Mouse (Mus musculus): ENCODE measurements around the gene Rasl10a.

DNA sequence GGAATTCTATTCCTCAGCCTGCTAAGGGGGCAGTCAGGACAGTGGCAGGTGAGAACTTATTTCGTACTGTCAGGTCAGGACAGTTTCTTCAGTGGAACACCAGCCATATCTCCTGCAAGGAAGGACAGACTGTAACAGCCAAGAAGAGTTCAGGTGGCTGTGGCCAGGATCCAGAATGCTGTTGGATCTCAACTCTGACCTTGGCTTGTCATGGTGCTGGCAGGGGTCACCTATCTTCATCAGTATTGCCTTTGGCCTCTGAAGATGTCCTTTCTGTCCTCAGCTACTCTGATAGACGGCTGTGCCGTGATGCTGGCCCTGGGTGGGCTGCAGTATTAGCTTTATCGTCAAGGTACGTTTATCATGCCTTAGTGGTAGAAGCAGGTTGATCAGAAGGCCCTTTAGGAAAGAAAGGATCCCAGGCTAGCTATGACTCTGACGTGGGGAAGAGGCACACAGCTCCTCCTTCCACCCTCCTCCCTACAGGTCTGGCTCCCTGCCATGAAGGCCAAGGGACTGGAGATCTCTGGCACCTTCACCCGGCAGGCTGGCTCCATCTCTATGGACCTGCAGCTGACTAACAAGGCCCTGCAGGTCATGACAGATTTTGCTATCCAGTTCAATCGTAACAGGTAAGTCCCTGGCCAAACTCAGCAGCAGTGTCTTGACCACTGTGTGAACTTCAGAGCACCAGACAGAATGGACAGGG, 20.6 kb upstream of the Rasl10a start:
- TF ChIP-seq TAL1 (IDR thresholded peaks at IDR 0.05; ENCODE audit: low read length) = no peak
- TF ChIP-seq GATA1 (IDR thresholded peaks at IDR 0.05; ENCODE audit: low read length) = no peak
